Mouse (Mus musculus) limb, embryonic 11.5 days (tissue): ENCODE results near the gene Gm12248. TPM values are rescaled to one million over a fixed set of nuclear protein-coding genes. Genes with fewer than 3 reads are reported as not detected.

ENCODE experiments used
- ATAC-seq: fragments of 200-750 bp; cut with Nextera tagmentation; 2 replicates; pipeline ENCODE4 v1.8.0; 2017; ENCODE audit warnings: low read depth; ENCODE audit not compliant: insufficient number of reproducible peaks, low FRiP score, low TSS enrichment
- DNase-seq: peaks from one replicate; pipeline ENCODE4 v3.0.0-alpha.2; 2015; ENCODE audit warnings: low spot score
- H3K27ac ChIP-seq: fragments of 300-500 bp; sonication (generic); replicated peaks from 2 replicates; pipeline ENCODE4 v1.5.1; 2014; ENCODE audit warnings: low read depth, mild to moderate bottlenecking, low read length
- H3K27me3 ChIP-seq: fragments of 300-500 bp; sonication (generic); 2 replicates; pipeline ENCODE4 v1.6.1; 2014; ENCODE audit warnings: mild to moderate bottlenecking, low read length, mixed read lengths; ENCODE audit not compliant: control insufficient read depth, insufficient read depth
- H3K36me3 ChIP-seq: fragments of 300-500 bp; sonication (generic); 2 replicates; pipeline ENCODE4 v1.6.1; 2014; ENCODE audit warnings: mild to moderate bottlenecking, low read length, moderate library complexity, mixed read lengths; ENCODE audit not compliant: control insufficient read depth, insufficient read depth
- H3K4me1 ChIP-seq: fragments of 300-500 bp; sonication (generic); 2 replicates; pipeline ENCODE4 v1.6.1; 2014; ENCODE audit warnings: low read length, mixed read lengths; ENCODE audit not compliant: control insufficient read depth, insufficient read depth
- H3K4me2 ChIP-seq: fragments of 300-500 bp; sonication (generic); 2 replicates; pipeline ENCODE4 v1.6.1; 2014; ENCODE audit warnings: low read depth, mild to moderate bottlenecking, moderate library complexity; ENCODE audit not compliant: severe bottlenecking
- H3K4me3 ChIP-seq: fragments of 300-500 bp; sonication (generic); 2 replicates; pipeline ENCODE4 v1.5.1; 2014; ENCODE audit warnings: low read depth, low read length
- H3K9ac ChIP-seq: fragments of 300-500 bp; sonication (generic); 2 replicates; pipeline ENCODE4 v1.6.1; 2014; ENCODE audit warnings: mild to moderate bottlenecking, low read length
- H3K9me3 ChIP-seq: fragments of 300-500 bp; sonication (generic); 2 replicates; pipeline ENCODE4 v1.6.1; 2016; ENCODE audit warnings: low read length; ENCODE audit not compliant: control insufficient read depth
- WGBS: fragments of 180-500 bp; shearing (Covaris S2); extraction: QIAGEN DNeasy Blood & Tissue Kit; methylation state at CpG from one replicate; pipeline ENCODE4 v1.1.7; 2014; 5-methylcytosine and 5-hydroxymethylcytosine counted together
- polyA plus RNA-seq: library from polyadenylated mRNA; unstranded; fragments of >200 nt; fragmentation: Nextera tagmentation; extraction: Ambion mirVana; gene quantifications from 2 replicates; pipeline ENCODE4 v1.2.1, GENCODE M21; 2014

The Gm12248 gene
- polyA plus RNA-seq = not detected in 2 replicates

- Histone ChIP-seq H3K36me3 (no peaks in the 10 kb centered on the region), H3K9ac (no peak within 1 kb of the TSS), H3K4me2 (peak within 1 kb of the TSS; percentile 24; the same call in 1 of the 2 replicates), H3K27ac (no peak within 1 kb of the TSS), H3K4me1 (no peaks in the 10 kb centered on the region), H3K9me3 (no peaks in the 10 kb centered on the region), H3K27me3 (peaks cover 5% of the 10 kb centered on the region; the same call in 1 of the 2 replicates), H3K4me3 (no peak within 1 kb of the TSS)
- ATAC-seq = 0 out of 2 replicates have a peak, but pooled peaks have one; percentile 66
- DNase-seq = peak; percentile 60
- 21% methylated on average over 12 of the region's 12 CpGs for WGBS
These were observed at the start of gene Gm12248 for GRCm38 (mm10) chr11:58093021-58093528. Gm12248 (minus strand) TSS chr11:58093134.

- no peaks in the 10 kb centered on the region for H3K27me3 ChIP-seq
- H3K27ac ChIP-seq = no peak overlapping the region
- DNase-seq (no peak), ATAC-seq (no peak)
- no peaks in the 10 kb centered on the region for H3K4me1 ChIP-seq
- peaks cover 31% of the 10 kb centered on the region for H3K36me3 ChIP-seq
- H3K4me3 ChIP-seq = no peak overlapping the region
- no peaks in the 10 kb centered on the region for H3K9me3 ChIP-seq
- WGBS = 94% methylated on average over 3 of the region's 3 CpGs
- H3K9ac ChIP-seq = no peak overlapping the region
- H3K4me2 ChIP-seq = no peak overlapping the region
These were observed 46.5 kb upstream of the Gm12248 start for GRCm38 (mm10) chr11:58139466-58139865.

GRCm38 (mm10) chr11:58138821-58139220, 45.9 kb upstream of the Gm12248 start:
- H3K4me2 ChIP-seq = no peak overlapping the region
- no peaks in the 10 kb centered on the region for H3K4me1 ChIP-seq
- H3K36me3 ChIP-seq = peaks cover 26% of the 10 kb centered on the region
- H3K27me3 ChIP-seq = no peaks in the 10 kb centered on the region
- no peak overlapping the region for H3K9ac ChIP-seq
- no peak for ATAC-seq
- DNase-seq = no peak
- H3K4me3 ChIP-seq = no peak overlapping the region
- H3K27ac ChIP-seq = no peak overlapping the region
- no peaks in the 10 kb centered on the region for H3K9me3 ChIP-seq
- WGBS = 96% methylated on average over 11 of the region's 11 CpGs

GRCm38 (mm10) chr11:58136677-58137076, 43.7 kb upstream of the Gm12248 start:
- H3K4me3 ChIP-seq = no peak overlapping the region
- H3K4me2 ChIP-seq = no peak overlapping the region
- H3K4me1 ChIP-seq = no peaks in the 10 kb centered on the region
- H3K27ac ChIP-seq = no peak overlapping the region
- no peak for DNase-seq
- H3K27me3 ChIP-seq = no peaks in the 10 kb centered on the region
- no peaks in the 10 kb centered on the region for H3K9me3 ChIP-seq
- 90% methylated on average over 6 of the region's 6 CpGs for WGBS
- no peak for ATAC-seq
- peaks cover 27% of the 10 kb centered on the region for H3K36me3 ChIP-seq
- no peak overlapping the region for H3K9ac ChIP-seq

GRCm38 (mm10) chr11:58135296-58135695, 42.4 kb upstream of the Gm12248 start:
- H3K4me2 ChIP-seq = no peak overlapping the region
- H3K27ac ChIP-seq = no peak overlapping the region
- H3K9ac ChIP-seq = no peak overlapping the region
- H3K4me3 ChIP-seq = no peak overlapping the region
- no peaks in the 10 kb centered on the region for H3K9me3 ChIP-seq
- DNase-seq (no peak), ATAC-seq (no peak)
- H3K27me3 ChIP-seq = no peaks in the 10 kb centered on the region
- peaks cover 20% of the 10 kb centered on the region; the same call in 1 of the 2 replicates for H3K36me3 ChIP-seq
- no peaks in the 10 kb centered on the region for H3K4me1 ChIP-seq

- DNase-seq (no peak), ATAC-seq (no peak)
- Histone ChIP-seq H3K4me3 (no peak overlapping the region), H3K9ac (no peak overlapping the region), H3K27ac (no peak overlapping the region), H3K36me3 (peaks cover 20% of the 10 kb centered on the region; the same call in 1 of the 2 replicates), H3K27me3 (no peaks in the 10 kb centered on the region), H3K4me1 (no peaks in the 10 kb centered on the region), H3K9me3 (no peaks in the 10 kb centered on the region), H3K4me2 (no peak overlapping the region)
These were observed 41.9 kb upstream of the Gm12248 start for GRCm38 (mm10) chr11:58134869-58135268.

- Histone ChIP-seq H3K4me1 (no peaks in the 10 kb centered on the region), H3K4me2 (no peak overlapping the region)
- 91% methylated on average over 3 of the region's 3 CpGs for WGBS
These were observed 39.1 kb upstream of the Gm12248 start for GRCm38 (mm10) chr11:58132026-58132425.

GRCm38 (mm10) chr11:58129302-58129843, 36.4 kb upstream of the Gm12248 start:
- DNase-seq (no peak), ATAC-seq (no peak)
- H3K27ac ChIP-seq = no peak overlapping the region
- H3K9ac ChIP-seq = no peak overlapping the region
- WGBS = 49% methylated on average over 6 of the region's 6 CpGs
- H3K4me3 ChIP-seq = no peak overlapping the region
- no peaks in the 10 kb centered on the region for H3K27me3 ChIP-seq
- no peaks in the 10 kb centered on the region for H3K4me1 ChIP-seq
- H3K36me3 ChIP-seq = peaks cover 14% of the 10 kb centered on the region
- H3K9me3 ChIP-seq = no peaks in the 10 kb centered on the region
- H3K4me2 ChIP-seq = no peak overlapping the region

More at GRCm38 (mm10) chr11:58132026-58132425, 39.1 kb upstream of the Gm12248 start:
- Histone ChIP-seq H3K4me3 (no peak overlapping the region), H3K27me3 (no peaks in the 10 kb centered on the region), H3K36me3 (peaks cover 17% of the 10 kb centered on the region; the same call in 1 of the 2 replicates), H3K9me3 (no peaks in the 10 kb centered on the region), H3K27ac (no peak overlapping the region), H3K9ac (no peak overlapping the region)
- DNase-seq = no peak
- no peak for ATAC-seq

- Histone ChIP-seq H3K4me1 (no peaks in the 10 kb centered on the region), H3K36me3 (peaks cover 16% of the 10 kb centered on the region), H3K4me3 (no peak overlapping the region), H3K4me2 (no peak overlapping the region), H3K9me3 (no peaks in the 10 kb centered on the region), H3K27ac (no peak overlapping the region), H3K9ac (no peak overlapping the region), H3K27me3 (no peaks in the 10 kb centered on the region)
- no peak for ATAC-seq
- 85% methylated on average over 2 of the region's 2 CpGs for WGBS
- DNase-seq = no peak
These were observed 34.6 kb upstream of the Gm12248 start for GRCm38 (mm10) chr11:58127544-58127943.
